Mouse (Mus musculus) MEL (cell line): ENCODE results near the gene Gm21970.

Experiments
- CTCF ChIP-seq, 3 experiments: IDR thresholded peaks in 2 of 3; conservative IDR thresholded peaks in 1 of 3; 2 replicates each; pipeline ENCODE4 v1.5.1; 2011 to 2012; ENCODE audit warnings: low read length in 3 of 3, low read depth in 2 of 3, mild to moderate bottlenecking in 2 of 3, improper control_type of control experiment in 1 of 3, inconsistent platforms in 1 of 3, mixed read lengths in 1 of 3, moderate library complexity in 1 of 3; ENCODE audit not compliant: control insufficient read depth in 1 of 3, insufficient read depth in 1 of 3, poor library complexity in 1 of 3, severe bottlenecking in 1 of 3
- EP300 ChIP-seq, 2 experiments: IDR thresholded peaks; 2 replicates each; pipeline ENCODE4 v1.6.1; 2011; ENCODE audit warnings: improper control_type of control experiment in 2 of 2, low read length in 2 of 2, low read depth in 1 of 2, mild to moderate bottlenecking in 1 of 2
- MAX ChIP-seq: IDR thresholded peaks from 2 replicates; pipeline ENCODE4 v1.6.1; 2011; ENCODE audit warnings: low read length, improper control_type of control experiment
- POLR2A ChIP-seq, 2 experiments: IDR thresholded peaks; 2 replicates each; pipeline ENCODE4 v1.6.1; 2011 to 2012; ENCODE audit warnings: low read length in 2 of 2, mild to moderate bottlenecking in 2 of 2, control low read depth in 1 of 2, improper control_type of control experiment in 1 of 2, low read depth in 1 of 2, moderate library complexity in 1 of 2; ENCODE audit not compliant: control insufficient read depth in 1 of 2, insufficient read depth in 1 of 2, poor library complexity in 1 of 2
- TCF12 ChIP-seq: IDR thresholded peaks from 2 replicates; pipeline ENCODE4 v1.6.1; 2014; ENCODE audit warnings: low read depth, mild to moderate bottlenecking, inconsistent platforms, low read length, improper control_type of control experiment, moderate library complexity
- ZC3H11A ChIP-seq: IDR thresholded peaks from 2 replicates; pipeline ENCODE4 v1.6.1; 2012; ENCODE audit warnings: low read depth, mild to moderate bottlenecking, inconsistent platforms, low read length, improper control_type of control experiment

GRCm38 (mm10) chr16:91405640-91406584 lies 14.4 kb downstream of the Gm21970 start, which contains the start of gene Il10rb:
- TF ChIP-seq POLR2A (IDR thresholded peaks at IDR 0.05; ENCODE audit: control insufficient read depth in 1 of 2, insufficient read depth in 1 of 2, low read depth in 1 of 2, low read length in 2 of 2, poor library complexity in 1 of 2) (peak; percentile 60 to 64; a peak in 2 of 4 replicates), CTCF (IDR thresholded peaks at IDR 0.05 in 2 of 3, conservative IDR thresholded peaks at IDR 0.05 in 1 of 3; ENCODE audit: control insufficient read depth in 1 of 3, insufficient read depth in 1 of 3, low read depth in 2 of 3, low read length in 3 of 3, poor library complexity in 1 of 3, severe bottlenecking in 1 of 3) (no peak), MAX (no peak; the same call in 1 of the 2 replicates), EP300 (IDR thresholded peaks at IDR 0.05; ENCODE audit: low read depth in 1 of 2, low read length in 2 of 2) (no peak), ZC3H11A (no peak), TCF12 (peak; percentile 13; the same call in 1 of the 2 replicates)
